Mouse (Mus musculus): ENCODE measurements around the gene Sgms1. TPM values are rescaled to one million over a fixed set of nuclear protein-coding genes. Genes with fewer than 3 reads are reported as not detected.
A peak's percentile ranks its signal among the peaks of the same experiment; 100 is the strongest.

The Sgms1 gene
- total and polyA plus RNA-seq, 2 experiments from 2014 or later = 21.3 to 28.4 TPM

- ATAC-seq (ENCODE audit: low FRiP score) = peak; percentile 62; the same call in 1 of the 2 replicates
- no peak for TF ChIP-seq CTCF (IDR thresholded peaks at IDR 0.05)
- Histone ChIP-seq H3K9ac (replicated peaks; ENCODE audit: low read length, poor library complexity, severe bottlenecking) (no peak overlapping the region), H3K27ac (ENCODE audit: low read depth, low read length) (no peak overlapping the region), H3K4me3 (ENCODE audit: low read depth, low read length) (no peak overlapping the region), H3K27me3 (ENCODE audit: insufficient read depth, low read length) (no peaks in the 10 kb centered on the region), H3K9me3 (ENCODE audit: low read length) (no peaks in the 10 kb centered on the region), H3K4me1 (ENCODE audit: insufficient read depth, low read length) (peaks cover 4% of the 10 kb centered on the region; the same call in 1 of the 2 replicates), H3K36me3 (ENCODE audit: insufficient read depth, low read length) (no peaks in the 10 kb centered on the region), H3K4me2 (ENCODE audit: low read depth, low read length, poor library complexity, severe bottlenecking) (no peak overlapping the region)
- DNase-seq (ENCODE audit: low spot score) = peak; percentile 64
- 69% methylated on average over 4 of the region's 4 CpGs for WGBS
Observed at GRCm38 (mm10) chr19:32356166-32356565, 33.3 kb downstream of the Sgms1 start.

- H3K9me3 ChIP-seq (ENCODE audit: low read length) = no peaks in the 10 kb centered on the region
- WGBS = 94% methylated on average over 9 of the region's 9 CpGs
- ATAC-seq (ENCODE audit: low FRiP score) (no peak), DNase-seq (ENCODE audit: low spot score) (no peak)
- H3K4me1 ChIP-seq (ENCODE audit: insufficient read depth, low read length) = no peaks in the 10 kb centered on the region
- no peaks in the 10 kb centered on the region for H3K36me3 ChIP-seq (ENCODE audit: insufficient read depth, low read length)
- H3K4me2 ChIP-seq (ENCODE audit: low read depth, low read length, poor library complexity, severe bottlenecking) = no peak overlapping the region
- no peak overlapping the region for H3K9ac ChIP-seq (replicated peaks; ENCODE audit: low read length, poor library complexity, severe bottlenecking)
- no peak overlapping the region for H3K4me3 ChIP-seq (ENCODE audit: low read depth, low read length)
- TF ChIP-seq CTCF (IDR thresholded peaks at IDR 0.05) = no peak
- H3K27ac ChIP-seq (ENCODE audit: low read depth, low read length) = no peak overlapping the region
- H3K27me3 ChIP-seq (ENCODE audit: insufficient read depth, low read length) = no peaks in the 10 kb centered on the region
Observed at GRCm38 (mm10) chr19:32353447-32353846, 36.1 kb downstream of the Sgms1 start.

GRCm38 (mm10) chr19:32348955-32349654 lies 40.4 kb downstream of the Sgms1 start:
- H3K4me1 ChIP-seq (ENCODE audit: insufficient read depth, low read length) = peaks cover 3% of the 10 kb centered on the region
- no peak overlapping the region for H3K4me2 ChIP-seq (ENCODE audit: low read depth, low read length, poor library complexity, severe bottlenecking)
- H3K9ac ChIP-seq (replicated peaks; ENCODE audit: low read length, poor library complexity, severe bottlenecking) = no peak overlapping the region
- ATAC-seq (ENCODE audit: low FRiP score) (no peak; the same call in 1 of the 2 replicates), DNase-seq (ENCODE audit: low spot score) (no peak)
- no peaks in the 10 kb centered on the region for H3K27me3 ChIP-seq (ENCODE audit: insufficient read depth, low read length)
- peak; percentile 20; the same call in 1 of the 2 replicates for TF ChIP-seq CTCF (IDR thresholded peaks at IDR 0.05)
- no peaks in the 10 kb centered on the region for H3K36me3 ChIP-seq (ENCODE audit: insufficient read depth, low read length)
- no peaks in the 10 kb centered on the region for H3K9me3 ChIP-seq (ENCODE audit: low read length)
- no peak overlapping the region for H3K27ac ChIP-seq (ENCODE audit: low read depth, low read length)
- no peak overlapping the region for H3K4me3 ChIP-seq (ENCODE audit: low read depth, low read length)
- WGBS = 37% methylated on average over 7 of the region's 7 CpGs

GRCm38 (mm10) chr19:32347491-32347890 lies 42.0 kb downstream of the Sgms1 start:
- Histone ChIP-seq H3K9me3 (ENCODE audit: low read length) (no peaks in the 10 kb centered on the region), H3K36me3 (ENCODE audit: insufficient read depth, low read length) (no peaks in the 10 kb centered on the region), H3K4me3 (ENCODE audit: low read depth, low read length) (no peak overlapping the region), H3K9ac (replicated peaks; ENCODE audit: low read length, poor library complexity, severe bottlenecking) (no peak overlapping the region), H3K4me2 (ENCODE audit: low read depth, low read length, poor library complexity, severe bottlenecking) (no peak overlapping the region), H3K27me3 (ENCODE audit: insufficient read depth, low read length) (no peaks in the 10 kb centered on the region), H3K27ac (ENCODE audit: low read depth, low read length) (no peak overlapping the region), H3K4me1 (ENCODE audit: insufficient read depth, low read length) (peaks cover 7% of the 10 kb centered on the region)
- no peak for ATAC-seq (ENCODE audit: low FRiP score)
- DNase-seq (ENCODE audit: low spot score) = no peak
- WGBS = 88% methylated on average over 5 of the region's 5 CpGs
- TF ChIP-seq CTCF (IDR thresholded peaks at IDR 0.05) = no peak

GRCm38 (mm10) chr19:32346624-32347341 lies 42.7 kb downstream of the Sgms1 start:
- no peak overlapping the region for H3K9ac ChIP-seq (replicated peaks; ENCODE audit: low read length, poor library complexity, severe bottlenecking)
- H3K4me2 ChIP-seq (ENCODE audit: low read depth, low read length, poor library complexity, severe bottlenecking) = no peak overlapping the region
- no peaks in the 10 kb centered on the region for H3K27me3 ChIP-seq (ENCODE audit: insufficient read depth, low read length)
- 91% methylated on average over 9 of the region's 9 CpGs for WGBS
- no peaks in the 10 kb centered on the region for H3K9me3 ChIP-seq (ENCODE audit: low read length)
- ATAC-seq (ENCODE audit: low FRiP score) (no peak), DNase-seq (ENCODE audit: low spot score) (no peak)
- no peaks in the 10 kb centered on the region for H3K36me3 ChIP-seq (ENCODE audit: insufficient read depth, low read length)
- no peak overlapping the region for H3K27ac ChIP-seq (ENCODE audit: low read depth, low read length)
- H3K4me3 ChIP-seq (ENCODE audit: low read depth, low read length) = no peak overlapping the region
- peaks cover 11% of the 10 kb centered on the region for H3K4me1 ChIP-seq (ENCODE audit: insufficient read depth, low read length)
- no peak for TF ChIP-seq CTCF (IDR thresholded peaks at IDR 0.05)

- WGBS = 39% methylated on average over 3 of the region's 3 CpGs
- no peak for ATAC-seq (ENCODE audit: low FRiP score)
- Histone ChIP-seq H3K9ac (replicated peaks; ENCODE audit: low read length, poor library complexity, severe bottlenecking) (no peak overlapping the region), H3K36me3 (ENCODE audit: insufficient read depth, low read length) (no peaks in the 10 kb centered on the region), H3K4me1 (ENCODE audit: insufficient read depth, low read length) (peaks cover 12% of the 10 kb centered on the region), H3K27me3 (ENCODE audit: insufficient read depth, low read length) (no peaks in the 10 kb centered on the region), H3K9me3 (ENCODE audit: low read length) (no peaks in the 10 kb centered on the region), H3K4me2 (ENCODE audit: low read depth, low read length, poor library complexity, severe bottlenecking) (no peak overlapping the region), H3K4me3 (ENCODE audit: low read depth, low read length) (no peak overlapping the region), H3K27ac (ENCODE audit: low read depth, low read length) (no peak overlapping the region)
- peak; percentile 19 for DNase-seq (ENCODE audit: low spot score)
- TF ChIP-seq CTCF (IDR thresholded peaks at IDR 0.05) = no peak
Observed at GRCm38 (mm10) chr19:32346176-32346575, 43.3 kb downstream of the Sgms1 start.

Data from midbrain, postnatal 0 days (tissue).